Mouse (Mus musculus): ENCODE measurements at regions not wholly inside any gene's neighbourhood (a gene's known extent, or its start where the extent isn't known, plus 50 kb on each side); places are given as distances from the start of the nearest gene placed in this dataset.

DNA sequence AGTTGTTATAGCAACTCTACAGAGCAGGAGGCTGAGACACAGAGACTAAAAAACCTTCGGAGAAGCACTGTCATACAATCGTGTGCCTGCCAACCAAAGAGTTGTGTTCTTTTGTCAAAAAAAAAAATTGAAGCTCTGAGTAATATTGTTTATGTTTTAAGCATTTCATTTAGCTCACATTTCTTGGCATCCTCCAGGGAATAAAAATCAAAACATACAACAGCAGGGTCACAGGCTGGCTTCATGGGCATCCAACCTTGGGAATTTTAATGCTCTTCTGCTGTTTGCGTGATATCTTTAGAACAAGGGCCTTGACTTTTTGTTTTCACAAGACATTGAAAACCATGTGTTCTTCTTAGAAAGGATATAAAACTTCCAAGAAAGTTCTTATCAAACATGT is 152.9 kb upstream of the Cxcl12 start:
- no peaks in the 10 kb centered on the region for H3K36me3 ChIP-seq (ENCODE audit: insufficient read depth, low read length)
- H3K27ac ChIP-seq, result no peak overlapping the region
- 78% methylated on average over 3 of the region's 3 CpGs for WGBS
- H3K9me3 ChIP-seq (replicated peaks; ENCODE audit: low read length), result no peaks in the 10 kb centered on the region
- no peak overlapping the region for H3K4me3 ChIP-seq (replicated peaks; ENCODE audit: low read depth, low read length)
- ATAC-seq (replicated peaks; ENCODE audit: low FRiP score, low read depth) (no peak), DNase-seq (ENCODE audit: low spot score) (no peak)
- H3K4me2 ChIP-seq (ENCODE audit: low read length), result no peak overlapping the region
- H3K4me1 ChIP-seq (replicated peaks; ENCODE audit: insufficient read depth, low read length), result no peaks in the 10 kb centered on the region
- H3K27me3 ChIP-seq (ENCODE audit: insufficient read depth, low read length), result no peaks in the 10 kb centered on the region
- no peak for TF ChIP-seq CTCF (IDR thresholded peaks at IDR 0.05; ENCODE audit: low read depth)
- H3K9ac ChIP-seq (ENCODE audit: low read depth, low read length), result no peak overlapping the region

DNA sequence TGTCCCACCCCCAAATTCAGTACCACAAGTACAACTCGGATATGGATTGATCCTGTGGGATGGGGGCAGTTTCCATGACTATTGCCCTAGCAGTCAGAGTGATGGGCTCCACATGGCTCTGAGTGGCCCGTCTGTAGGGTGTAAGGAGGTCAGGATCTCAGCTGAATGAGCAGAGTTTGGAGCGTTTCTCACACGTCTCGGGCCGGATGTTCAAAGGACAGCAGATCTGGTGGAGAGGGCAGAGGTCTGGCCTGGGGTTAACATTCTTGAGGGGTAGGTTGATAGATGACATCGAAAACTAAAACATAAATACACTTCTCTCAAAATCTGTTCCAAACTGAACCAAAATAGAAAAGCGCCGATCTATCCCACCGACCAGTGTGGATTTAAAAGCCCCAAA is 146.5 kb upstream of the Cxcl12 start:
- Histone ChIP-seq H3K27me3 (ENCODE audit: insufficient read depth, low read length) (no peaks in the 10 kb centered on the region), H3K9ac (ENCODE audit: low read depth, low read length) (no peak overlapping the region), H3K36me3 (ENCODE audit: insufficient read depth, low read length) (no peaks in the 10 kb centered on the region), H3K27ac (no peak overlapping the region), H3K4me3 (replicated peaks; ENCODE audit: low read depth, low read length) (no peak overlapping the region), H3K9me3 (replicated peaks; ENCODE audit: low read length) (no peaks in the 10 kb centered on the region), H3K4me1 (replicated peaks; ENCODE audit: insufficient read depth, low read length) (no peaks in the 10 kb centered on the region), H3K4me2 (ENCODE audit: low read length) (no peak overlapping the region)
- WGBS, result 31% methylated on average over 10 of the region's 10 CpGs
- DNase-seq (ENCODE audit: low spot score) (peak; percentile 25), ATAC-seq (replicated peaks; ENCODE audit: low FRiP score, low read depth) (no peak; the same call in 1 of the 2 replicates)
- TF ChIP-seq CTCF (IDR thresholded peaks at IDR 0.05; ENCODE audit: low read depth), result no peak

DNA sequence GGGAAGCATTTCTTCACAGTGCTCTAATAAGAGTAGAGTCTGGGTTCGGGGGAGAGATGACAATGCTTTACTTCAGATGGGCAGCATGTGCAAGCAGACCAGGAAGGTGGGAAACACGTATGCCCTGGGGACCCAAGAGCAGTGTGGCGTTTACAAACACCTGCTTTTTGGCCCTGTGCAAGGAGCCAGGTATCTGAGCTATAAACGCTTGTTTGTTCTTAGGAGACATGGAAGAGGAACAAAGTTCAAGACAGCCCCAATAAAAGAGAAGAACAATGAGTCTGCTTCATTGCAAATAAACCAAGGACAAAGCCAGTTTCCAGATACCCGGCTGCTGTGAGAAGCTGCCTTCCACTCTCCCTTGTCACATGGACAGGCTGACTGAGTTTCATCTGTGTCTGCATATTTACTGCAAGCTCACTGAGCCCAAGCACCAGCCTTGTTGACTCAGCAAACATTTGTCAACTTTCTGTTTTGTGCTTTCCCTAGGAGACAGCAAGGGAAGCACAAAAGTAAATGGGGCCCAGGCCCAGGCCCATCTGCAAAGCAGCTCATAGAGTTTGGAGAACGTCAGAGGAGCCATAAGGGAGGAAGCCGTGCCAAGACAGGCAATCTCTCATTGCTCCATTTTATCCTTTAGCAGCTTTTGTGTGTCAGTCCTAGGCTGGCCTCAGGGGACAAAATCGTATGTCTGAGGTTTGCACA is 136.1 kb upstream of the Cxcl12 start:
- Histone ChIP-seq H3K4me1 (replicated peaks; ENCODE audit: insufficient read depth, low read length) (no peaks in the 10 kb centered on the region), H3K9ac (ENCODE audit: low read depth, low read length) (no peak overlapping the region), H3K9me3 (replicated peaks; ENCODE audit: low read length) (no peaks in the 10 kb centered on the region), H3K4me3 (replicated peaks; ENCODE audit: low read depth, low read length) (no peak overlapping the region), H3K4me2 (ENCODE audit: low read length) (no peak overlapping the region), H3K27me3 (ENCODE audit: insufficient read depth, low read length) (no peaks in the 10 kb centered on the region), H3K27ac (no peak overlapping the region), H3K36me3 (ENCODE audit: insufficient read depth, low read length) (no peaks in the 10 kb centered on the region)
- DNase-seq (ENCODE audit: low spot score) (peak; percentile 52), ATAC-seq (replicated peaks; ENCODE audit: low FRiP score, low read depth) (no peak)
- 57% methylated on average over 8 of the region's 8 CpGs for WGBS
- no peak for TF ChIP-seq CTCF (IDR thresholded peaks at IDR 0.05; ENCODE audit: low read depth)

DNA sequence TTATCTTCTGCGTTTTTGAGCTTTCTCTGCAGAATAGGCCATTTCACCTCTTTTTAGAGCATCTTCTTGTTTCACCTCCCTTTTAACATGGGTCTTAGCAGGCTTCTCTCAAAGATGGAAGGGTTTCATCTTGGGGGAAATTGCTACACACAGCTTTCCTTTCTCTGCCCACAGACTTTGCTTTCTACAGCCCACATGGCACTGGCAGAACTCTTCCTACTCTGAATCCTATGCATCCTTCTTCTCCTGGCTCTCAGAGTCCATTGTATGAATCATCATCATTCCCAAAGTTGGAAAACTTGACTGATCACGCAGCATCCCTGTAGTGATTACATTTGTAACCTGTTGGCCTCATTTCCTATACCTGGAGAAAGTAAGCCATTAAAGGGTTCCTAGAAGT is 124.6 kb upstream of the Cxcl12 start:
- no peak overlapping the region for H3K9ac ChIP-seq (ENCODE audit: low read depth, low read length)
- WGBS, result 76% methylated on average over 2 of the region's 2 CpGs
- no peaks in the 10 kb centered on the region for H3K9me3 ChIP-seq (replicated peaks; ENCODE audit: low read length)
- no peak overlapping the region for H3K4me3 ChIP-seq (replicated peaks; ENCODE audit: low read depth, low read length)
- no peak for DNase-seq (ENCODE audit: low spot score)
- no peak for TF ChIP-seq CTCF (IDR thresholded peaks at IDR 0.05; ENCODE audit: low read depth)
- no peak overlapping the region for H3K4me2 ChIP-seq (ENCODE audit: low read length)
- H3K27me3 ChIP-seq (ENCODE audit: insufficient read depth, low read length), result no peaks in the 10 kb centered on the region
- H3K27ac ChIP-seq, result no peak overlapping the region
- no peaks in the 10 kb centered on the region for H3K4me1 ChIP-seq (replicated peaks; ENCODE audit: insufficient read depth, low read length)
- no peak for ATAC-seq (replicated peaks; ENCODE audit: low FRiP score, low read depth)
- H3K36me3 ChIP-seq (ENCODE audit: insufficient read depth, low read length), result no peaks in the 10 kb centered on the region

DNA sequence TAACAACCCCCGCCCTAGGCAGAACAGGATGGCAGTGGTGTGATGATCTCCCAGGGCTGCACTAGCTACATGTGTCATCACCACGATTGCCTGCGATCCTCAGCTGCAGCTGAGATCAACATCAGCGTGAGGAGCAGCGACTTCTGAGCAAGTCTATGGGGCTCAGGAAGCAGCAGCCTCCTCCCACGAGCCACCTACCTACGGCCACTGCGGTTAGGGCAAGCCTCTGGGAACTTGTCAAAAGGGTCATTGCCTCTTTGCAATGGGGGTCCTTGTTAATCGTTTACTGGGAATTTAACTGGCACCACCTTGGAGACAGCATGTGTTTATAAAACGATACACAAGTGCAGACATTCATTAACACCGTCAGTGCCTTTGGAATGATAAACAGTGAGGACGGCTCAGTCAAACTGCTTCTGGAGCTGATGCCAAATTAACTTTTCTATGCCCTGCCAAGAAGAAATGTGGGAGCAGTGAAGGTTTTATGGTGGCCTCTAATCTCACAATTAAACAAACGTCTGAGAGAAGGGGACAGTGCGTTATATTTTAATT is 118.8 kb upstream of the Cxcl12 start:
- H3K27ac ChIP-seq, result no peak overlapping the region
- no peak overlapping the region for H3K4me2 ChIP-seq (ENCODE audit: low read length)
- TF ChIP-seq CTCF (IDR thresholded peaks at IDR 0.05; ENCODE audit: low read depth), result no peak
- ATAC-seq (replicated peaks; ENCODE audit: low FRiP score, low read depth), result no peak
- peak; percentile 33 for DNase-seq (ENCODE audit: low spot score)
- 17% methylated on average over 14 of the region's 14 CpGs for WGBS
- no peaks in the 10 kb centered on the region for H3K36me3 ChIP-seq (ENCODE audit: insufficient read depth, low read length)
- no peaks in the 10 kb centered on the region for H3K27me3 ChIP-seq (ENCODE audit: insufficient read depth, low read length)
- no peak overlapping the region for H3K9ac ChIP-seq (ENCODE audit: low read depth, low read length)
- H3K4me1 ChIP-seq (replicated peaks; ENCODE audit: insufficient read depth, low read length), result no peaks in the 10 kb centered on the region
- no peak overlapping the region for H3K4me3 ChIP-seq (replicated peaks; ENCODE audit: low read depth, low read length)
- H3K9me3 ChIP-seq (replicated peaks; ENCODE audit: low read length), result no peaks in the 10 kb centered on the region

DNA sequence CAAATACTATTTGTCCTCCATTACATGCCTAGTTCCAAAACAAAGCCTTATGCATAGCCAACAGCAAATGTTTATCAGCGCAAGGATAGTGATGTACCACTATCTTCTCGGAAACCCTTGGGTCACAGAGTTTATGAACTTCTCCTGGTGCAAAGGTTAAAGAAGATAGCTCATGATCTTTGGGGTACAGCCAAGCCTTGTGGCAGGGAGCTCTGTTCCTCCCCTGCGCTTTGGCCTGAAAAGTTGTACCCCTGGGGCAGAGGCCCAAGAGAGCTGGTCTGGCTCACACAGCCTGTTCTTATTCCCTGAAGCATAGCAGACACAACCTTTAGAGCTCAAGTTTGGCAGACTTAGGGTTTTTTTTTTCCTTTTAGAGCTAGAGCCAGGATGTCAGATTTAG is 107.6 kb upstream of the Cxcl12 start:
- no peaks in the 10 kb centered on the region for H3K4me1 ChIP-seq (replicated peaks; ENCODE audit: insufficient read depth, low read length)
- no peak for TF ChIP-seq CTCF (IDR thresholded peaks at IDR 0.05; ENCODE audit: low read depth)
- no peaks in the 10 kb centered on the region for H3K9me3 ChIP-seq (replicated peaks; ENCODE audit: low read length)
- no peak overlapping the region for H3K27ac ChIP-seq
- DNase-seq (ENCODE audit: low spot score) (no peak), ATAC-seq (replicated peaks; ENCODE audit: low FRiP score, low read depth) (no peak)
- H3K9ac ChIP-seq (ENCODE audit: low read depth, low read length), result no peak overlapping the region
- no peak overlapping the region for H3K4me3 ChIP-seq (replicated peaks; ENCODE audit: low read depth, low read length)
- no peaks in the 10 kb centered on the region for H3K27me3 ChIP-seq (ENCODE audit: insufficient read depth, low read length)
- 82% methylated on average over 3 of the region's 3 CpGs for WGBS
- H3K36me3 ChIP-seq (ENCODE audit: insufficient read depth, low read length), result no peaks in the 10 kb centered on the region
- H3K4me2 ChIP-seq (ENCODE audit: low read length), result no peak overlapping the region

Data from kidney, postnatal 0 days (tissue).